Mouse (Mus musculus) intestine, postnatal 0 days (tissue): Measurements from ENCODE around the gene F12. TPM values are rescaled to one million over a fixed set of nuclear protein-coding genes. Genes with fewer than 3 reads are reported as not detected.

ENCODE experiments used
- ATAC-seq: fragments of 200-750 bp; cut with Nextera tagmentation; 2 replicates; pipeline ENCODE4 v1.8.0; 2017; ENCODE audit warnings: mild to moderate bottlenecking, moderate TSS enrichment, moderate library complexity
- H3K27ac ChIP-seq: fragments of 300-500 bp; sonication (generic); 2 replicates; pipeline ENCODE4 v1.5.1; 2014; ENCODE audit warnings: mild to moderate bottlenecking, low read depth, low read length, moderate library complexity
- H3K27me3 ChIP-seq: fragments of 300-500 bp; sonication (generic); replicated peaks from 2 replicates; pipeline ENCODE4 v1.6.1; 2014; ENCODE audit warnings: low read length, mixed read lengths; ENCODE audit not compliant: control insufficient read depth, insufficient read depth
- H3K36me3 ChIP-seq: fragments of 300-500 bp; sonication (generic); 2 replicates; pipeline ENCODE4 v1.6.1; 2014; ENCODE audit warnings: mild to moderate bottlenecking, moderate library complexity; ENCODE audit not compliant: control insufficient read depth, insufficient read depth
- H3K4me1 ChIP-seq: fragments of 300-500 bp; sonication (generic); replicated peaks from 2 replicates; pipeline ENCODE4 v1.6.1; 2014; ENCODE audit warnings: antibody characterized with exemption, low read length, mixed read lengths; ENCODE audit not compliant: control insufficient read depth, insufficient read depth
- H3K4me2 ChIP-seq: fragments of 300-500 bp; sonication (generic); replicated peaks from 2 replicates; pipeline ENCODE4 v1.6.1; 2014; ENCODE audit warnings: low read depth, mild to moderate bottlenecking, moderate library complexity
- H3K4me3 ChIP-seq: fragments of 300-500 bp; sonication (generic); 2 replicates; pipeline ENCODE4 v1.5.1; 2014; ENCODE audit warnings: low read depth, low read length
- H3K9ac ChIP-seq: fragments of 300-500 bp; sonication (generic); 2 replicates; pipeline ENCODE4 v1.6.1; 2014; ENCODE audit warnings: mild to moderate bottlenecking, low read depth, low read length
- H3K9me3 ChIP-seq: fragments of 300-500 bp; sonication (generic); 2 replicates; pipeline ENCODE4 v1.6.1; 2016; ENCODE audit warnings: mixed run types; ENCODE audit not compliant: control insufficient read depth
- CTCF ChIP-seq: sonication (generic); IDR thresholded peaks from 2 replicates; pipeline ENCODE4 v1.5.1; 2016; ENCODE audit warnings: low read depth, mild to moderate bottlenecking, control low read depth, antibody characterized with exemption, moderate library complexity
- WGBS: fragments of 180-500 bp; shearing (Covaris S2); extraction: QIAGEN DNeasy Blood & Tissue Kit; methylation state at CpG from one replicate; pipeline ENCODE4 v1.1.7; 2014; 5-methylcytosine and 5-hydroxymethylcytosine counted together
- polyA plus RNA-seq: library from polyadenylated mRNA; unstranded; fragments of >200 nt; fragmentation: Nextera tagmentation; extraction: Ambion mirVana; gene quantifications from 2 replicates; pipeline ENCODE4 v1.2.1, GENCODE M21; 2015

Gene F12
- 1.2 and 2.3 TPM in 2 replicates for polyA plus RNA-seq

GRCm38 (mm10) chr13:55426613-55427012 lies at the start of gene F12:
Gene F12 (minus strand): TSS chr13:55426793.
- Histone ChIP-seq H3K27me3 (peaks cover 9% of the 10 kb centered on the region; the same call in 1 of the 2 replicates), H3K27ac (no peak within 1 kb of the TSS), H3K4me2 (no peak within 1 kb of the TSS), H3K4me3 (no peak within 1 kb of the TSS), H3K9me3 (no peaks in the 10 kb centered on the region), H3K4me1 (no peaks in the 10 kb centered on the region), H3K36me3 (no peaks in the 10 kb centered on the region), H3K9ac (no peak within 1 kb of the TSS)
- 83% methylated on average over 10 of the region's 10 CpGs for WGBS
- ATAC-seq = no peak
- TF ChIP-seq CTCF = no peak

DNA sequence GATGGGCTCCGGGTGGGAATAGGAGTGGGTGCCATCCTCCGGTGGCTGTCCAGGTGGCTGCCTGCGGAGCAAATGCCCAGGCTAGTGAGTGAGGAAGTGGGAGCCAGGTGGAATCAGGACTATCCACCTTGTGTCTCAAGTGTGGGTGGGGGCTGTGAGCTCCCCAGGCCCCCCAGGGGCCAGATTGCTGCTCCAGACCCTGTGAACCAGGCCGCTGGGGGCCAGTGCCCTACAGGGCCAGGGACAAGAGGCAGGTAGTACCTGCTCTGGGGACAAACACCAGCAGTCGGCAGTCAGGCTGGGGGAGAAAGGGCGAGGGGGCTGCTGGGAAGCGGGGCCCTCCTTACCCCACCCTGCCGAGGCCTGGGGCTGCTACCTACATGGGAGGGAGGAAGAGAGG lies 49.7 kb upstream of the F12 start:
- no peak for TF ChIP-seq CTCF
- no peak overlapping the region for H3K4me3 ChIP-seq
- no peak for ATAC-seq
- 0 out of 2 replicates have a peak, but pooled peaks cover 2% of the 10 kb centered on the region for H3K4me1 ChIP-seq
- no peak overlapping the region for H3K9ac ChIP-seq
- H3K36me3 ChIP-seq = peaks cover 18% of the 10 kb centered on the region; the same call in 1 of the 2 replicates
- H3K9me3 ChIP-seq = no peaks in the 10 kb centered on the region
- no peak overlapping the region for H3K4me2 ChIP-seq
- WGBS = 84% methylated on average over 8 of the region's 8 CpGs
- peaks cover 5% of the 10 kb centered on the region; the same call in 1 of the 2 replicates for H3K27me3 ChIP-seq
- H3K27ac ChIP-seq = no peak overlapping the region

- Histone ChIP-seq H3K36me3 (peaks cover 18% of the 10 kb centered on the region; the same call in 1 of the 2 replicates), H3K27ac (no peak overlapping the region), H3K4me2 (no peak overlapping the region), H3K9me3 (no peaks in the 10 kb centered on the region), H3K27me3 (peaks cover 5% of the 10 kb centered on the region; the same call in 1 of the 2 replicates), H3K4me3 (no peak overlapping the region), H3K9ac (no peak overlapping the region), H3K4me1 (0 out of 2 replicates have a peak, but pooled peaks cover 4% of the 10 kb centered on the region)
- no peak for ATAC-seq
- TF ChIP-seq CTCF = no peak
- whole genome bisulfite sequencing = 89% methylated on average over 5 of the region's 5 CpGs
Measured at GRCm38 (mm10) chr13:55475750-55476149, 49.2 kb upstream of the F12 start.

DNA sequence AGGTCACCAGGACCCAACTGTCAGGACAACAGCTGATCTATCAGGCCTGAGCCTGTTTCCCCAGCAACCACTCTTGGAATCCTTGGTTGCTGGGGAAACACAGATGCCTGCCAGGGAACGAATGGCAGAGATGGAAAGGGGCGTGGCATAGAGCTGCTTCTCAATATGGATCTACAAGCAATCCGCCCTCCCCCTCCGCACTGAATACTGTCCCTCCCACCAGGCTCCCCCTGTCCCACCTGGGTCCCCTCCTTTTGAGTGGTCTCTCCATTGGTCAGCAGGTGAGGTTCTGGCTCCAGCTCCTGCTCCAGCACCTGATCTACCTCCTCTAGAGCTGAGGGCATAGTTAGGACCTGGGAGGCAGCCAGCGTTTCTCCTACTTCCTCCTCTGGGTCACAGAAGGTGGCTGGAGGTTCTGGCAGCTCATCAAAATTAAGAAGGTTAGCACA lies 48.1 kb upstream of the F12 start:
- ATAC-seq = no peak
- no peak overlapping the region for H3K9ac ChIP-seq
- no peak overlapping the region for H3K4me3 ChIP-seq
- 0 out of 2 replicates have a peak, but pooled peaks cover 4% of the 10 kb centered on the region for H3K4me1 ChIP-seq
- 56% methylated on average over 5 of the region's 5 CpGs for WGBS
- H3K4me2 ChIP-seq = no peak overlapping the region
- no peaks in the 10 kb centered on the region for H3K9me3 ChIP-seq
- H3K36me3 ChIP-seq = peaks cover 9% of the 10 kb centered on the region; the same call in 1 of the 2 replicates
- peaks cover 9% of the 10 kb centered on the region; the same call in 1 of the 2 replicates for H3K27me3 ChIP-seq
- no peak overlapping the region for H3K27ac ChIP-seq
- no peak for TF ChIP-seq CTCF

DNA sequence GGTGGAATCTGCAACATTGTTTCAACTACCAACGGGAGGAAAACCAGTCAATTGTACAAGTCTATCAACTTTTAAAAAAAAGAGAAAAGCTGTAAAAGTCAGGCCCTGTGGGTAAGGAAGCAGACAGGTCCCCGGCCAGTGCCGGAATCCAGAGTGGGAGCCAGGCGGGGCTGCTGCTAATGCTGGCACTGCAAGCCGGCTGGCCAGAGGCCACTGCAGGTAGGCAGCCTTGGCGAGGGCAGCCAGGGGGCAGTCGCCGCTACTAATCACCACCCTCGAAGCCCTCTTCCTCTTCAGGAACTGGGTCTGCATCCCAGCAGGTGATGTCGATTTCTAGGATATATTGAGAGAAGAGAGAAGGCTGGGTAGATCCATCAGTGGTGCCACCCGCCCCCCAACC lies 47.4 kb upstream of the F12 start:
- 0 out of 2 replicates have a peak, but pooled peaks cover 4% of the 10 kb centered on the region for H3K4me1 ChIP-seq
- H3K27me3 ChIP-seq = peaks cover 11% of the 10 kb centered on the region; the same call in 1 of the 2 replicates
- H3K27ac ChIP-seq = no peak overlapping the region
- H3K9me3 ChIP-seq = no peaks in the 10 kb centered on the region
- H3K4me3 ChIP-seq = no peak overlapping the region
- TF ChIP-seq CTCF = 0 out of 2 replicates have a peak, but pooled peaks have one; percentile 24
- 68% methylated on average over 11 of the region's 11 CpGs for WGBS
- H3K36me3 ChIP-seq = peaks cover 9% of the 10 kb centered on the region; the same call in 1 of the 2 replicates
- no peak overlapping the region for H3K4me2 ChIP-seq
- no peak for ATAC-seq
- H3K9ac ChIP-seq = no peak overlapping the region

- H3K9ac ChIP-seq = 0 out of 2 replicates have a peak overlapping the region, but pooled peaks have one; percentile 51
- peak; percentile 41; the same call in 1 of the 2 replicates for TF ChIP-seq CTCF
- peak overlapping the region; percentile 100 for H3K4me2 ChIP-seq
- peak overlapping the region; percentile 59 for H3K4me3 ChIP-seq
- 0 out of 2 replicates have a peak, but pooled peaks cover 4% of the 10 kb centered on the region for H3K4me1 ChIP-seq
- ATAC-seq = no peak
- H3K36me3 ChIP-seq = peaks cover 9% of the 10 kb centered on the region; the same call in 1 of the 2 replicates
- no peaks in the 10 kb centered on the region for H3K9me3 ChIP-seq
- H3K27me3 ChIP-seq = peaks cover 11% of the 10 kb centered on the region; the same call in 1 of the 2 replicates
- no peak overlapping the region for H3K27ac ChIP-seq
- 40% methylated on average over 18 of the region's 18 CpGs for WGBS
Measured at GRCm38 (mm10) chr13:55473076-55473831, 46.7 kb upstream of the F12 start.
